Mouse (Mus musculus) stomach, postnatal 0 days (tissue): Measurements from ENCODE around the gene Med26.

Source experiments
- CTCF ChIP-seq: IDR thresholded peaks from 2 replicates; pipeline ENCODE4 v1.5.1; 2016; ENCODE audit warnings: antibody characterized with exemption, low read depth, mild to moderate bottlenecking, moderate library complexity
- EP300 ChIP-seq: optimal IDR thresholded peaks from 2 replicates; pipeline ENCODE3; 2016; ENCODE audit warnings: antibody characterized with exemption

GRCm38 (mm10) chr8:72577266-72577665 is 29.2 kb upstream of the Med26 start:
- no peak for TF ChIP-seq CTCF
- TF ChIP-seq EP300, result no peak
